ENCODE assay signal across 12 mouse cellular contexts in genomic region chr1:155527787-155528158, GRCm38 (mm10). TPM values are rescaled to one million over a fixed set of nuclear protein-coding genes. Genes with fewer than 3 reads are reported as not detected.
DNase-seq lines count a peak whose midpoint lies in the region; ATAC-seq and TF ChIP-seq lines count a peak whose summit lies in the region.
"Had no signal": no experiment of that assay in that cellular context is flagged by ENCODE, and none has a peak within 500 bp of the region (broad histone marks: within the 10 kb centered on the region; RNA-seq: fewer than 3 reads in every experiment).

No protein-coding gene starts in this region.

- peaks cover 44% of the 10 kb centered on the region for H3K4me1 ChIP-seq in heart, embryonic 12.5 days (replicated peaks)
- H3K4me1 ChIP-seq in forebrain, embryonic 12.5 days: peaks cover 47% of the 10 kb centered on the region
- H3K4me1 ChIP-seq in olfactory bulb, adult 2 months (ENCODE audit: control insufficient read depth, insufficient read depth, low read length): peaks cover 23% of the 10 kb centered on the region

- peak overlapping the region; percentile 57 for H3K4me2 ChIP-seq in heart, embryonic 12.5 days
- H3K4me2 ChIP-seq in forebrain, embryonic 12.5 days: peak overlapping the region; percentile 15; the same call in 1 of the 2 replicates
- H3K4me2 ChIP-seq: limb, embryonic 15.5 days had no signal

- TF ChIP-seq CTCF in olfactory bulb, adult 2 months (IDR thresholded peaks at IDR 0.05; ENCODE audit: insufficient read depth, low read depth, low read length): no peak

- H3K36me3 ChIP-seq in heart, embryonic 12.5 days: no peaks in the 10 kb centered on the region
- H3K36me3 ChIP-seq in forebrain, embryonic 12.5 days (replicated peaks): no peaks in the 10 kb centered on the region
- H3K36me3 ChIP-seq: embryonic facial prominence, embryonic 13.5 days; limb, embryonic 15.5 days had no signal

- 6% methylated on average over 8 of the region's 8 CpGs for WGBS in heart, embryonic 12.5 days
- WGBS in forebrain, embryonic 12.5 days: 11% methylated on average over 8 of the region's 8 CpGs
- WGBS in olfactory bulb, adult 2 months: 51% methylated on average over 8 of the region's 8 CpGs

- TF ChIP-seq POLR2A in olfactory bulb, adult 2 months (IDR thresholded peaks at IDR 0.05; ENCODE audit: insufficient read depth, low read depth, low read length): no peak

- no peak for ATAC-seq in heart, embryonic 12.5 days (ENCODE audit: insufficient number of reproducible peaks, low FRiP score)
- ATAC-seq in forebrain, embryonic 12.5 days (ENCODE audit: low FRiP score): no peak; the same call in 1 of the 2 replicates

- H3K9ac ChIP-seq in heart, embryonic 12.5 days: peak overlapping the region; percentile 26; the same call in 1 of the 2 replicates
- H3K9ac ChIP-seq in forebrain, embryonic 12.5 days: no peak overlapping the region
- H3K9ac ChIP-seq: embryonic facial prominence, embryonic 13.5 days; limb, embryonic 15.5 days had no signal

- no peak overlapping the region for H3K4me3 ChIP-seq in heart, embryonic 12.5 days
- no peak overlapping the region for H3K4me3 ChIP-seq in forebrain, embryonic 12.5 days (replicated peaks)
- no peak overlapping the region for H3K4me3 ChIP-seq in olfactory bulb, adult 2 months (ENCODE audit: insufficient read depth, low read depth, low read length)
- H3K4me3 ChIP-seq: embryonic facial prominence, embryonic 13.5 days; limb, embryonic 15.5 days had no signal

- no peak for DNase-seq in heart, postnatal 36 days
- peak; percentile 28 for DNase-seq in right cerebral cortex, adult 18-20 months
- DNase-seq in right cerebral cortex, postnatal 4 days: no peak
- DNase-seq in kidney, adult 11 months: no peak
- no peak for DNase-seq in left cerebral cortex, adult 9 months (ENCODE audit: low spot score in 2 of 2)
- DNase-seq: right cerebral cortex, postnatal 25 days; thymus, postnatal 4 days had no signal

- 0 out of 2 replicates have a peak, but pooled peaks cover 3% of the 10 kb centered on the region for H3K9me3 ChIP-seq in heart, embryonic 12.5 days (replicated peaks)
- H3K9me3 ChIP-seq in forebrain, embryonic 12.5 days: no peaks in the 10 kb centered on the region
- H3K9me3 ChIP-seq: embryonic facial prominence, embryonic 13.5 days; limb, embryonic 15.5 days had no signal

- peak overlapping the region; percentile 76 for H3K27ac ChIP-seq in heart, embryonic 12.5 days (ENCODE audit: poor library complexity, severe bottlenecking)
- H3K27ac ChIP-seq in forebrain, embryonic 12.5 days: 0 out of 2 replicates have a peak overlapping the region, but pooled peaks have one; percentile 70
- H3K27ac ChIP-seq in olfactory bulb, adult 2 months (ENCODE audit: insufficient read depth, low read depth, low read length): peak overlapping the region; percentile 75
- H3K27ac ChIP-seq: embryonic facial prominence, embryonic 13.5 days; limb, embryonic 15.5 days had no signal

- intact Hi-C loops in heart, postnatal 36 days (cut with DNase I): loop anchor here (5.0 kb wide), 1 partner anchor 285 kb away; the partner anchor contains the start of gene BC034090

- H3K27me3 ChIP-seq in heart, embryonic 12.5 days (replicated peaks): no peaks in the 10 kb centered on the region
- H3K27me3 ChIP-seq in forebrain, embryonic 12.5 days: peaks cover 3% of the 10 kb centered on the region; the same call in 1 of the 2 replicates
- H3K27me3 ChIP-seq: limb, embryonic 15.5 days had no signal

RNA-seq across cellular contexts. Expression of gene Acbd6, which starts 30.1 kb away (rescaled TPM):
- 69.7 and 71.7 TPM in 2 replicates for polyA plus RNA-seq in heart, embryonic 12.5 days (2016; fragmentation: Nextera tagmentation; extraction: Ambion mirVana)
- total RNA-seq in heart, postnatal 36 days (2021): 10 to 100 TPM; 59.0 to 66.0 TPM
- 86.8 and 92.2 TPM in 2 replicates for polyA plus RNA-seq in forebrain, embryonic 12.5 days (2016; fragmentation: Nextera tagmentation; extraction: Ambion mirVana)
- not detected in 2 replicates for polyA plus RNA-seq in olfactory bulb, adult 2 months (2012; ENCODE audit: insufficient read depth, insufficient read length, low replicate concordance, missing spikeins)

Comparison
In these comparisons a context has a peak if more than half of its experiments do, and no peak if none do; other contexts are left out.
1. RNA of gene Acbd6, which starts 30.1 kb away (polyA plus RNA-seq): 86.8 to 92.2 TPM in forebrain, embryonic 12.5 days and 69.7 to 71.7 TPM in heart, embryonic 12.5 days; not detected in olfactory bulb, adult 2 months; every median in the first group is over 10 times any median in the second.
2. Peak in every context shown above with its lines, with median percentiles within 50 percentile points of each other: H3K27ac ChIP-seq.